Mouse (Mus musculus): Measurements from ENCODE around the gene Col3a1. TPM values are rescaled to one million over a fixed set of nuclear protein-coding genes. Genes with fewer than 3 reads are reported as not detected.

The Col3a1 gene
- polyA plus RNA-seq, 1 experiment from 2014 or later, result 58.8 TPM

- DNase-seq (no peak), ATAC-seq (no peak)
- Histone ChIP-seq H3K4me3 (ENCODE audit: low read depth, low read length) (no peak overlapping the region), H3K27ac (ENCODE audit: low read depth) (no peak overlapping the region), H3K4me1 (ENCODE audit: insufficient read depth) (no peaks in the 10 kb centered on the region), H3K36me3 (replicated peaks; ENCODE audit: insufficient read depth, low read length) (no peaks in the 10 kb centered on the region), H3K27me3 (ENCODE audit: insufficient read depth, low read length) (no peaks in the 10 kb centered on the region), H3K9me3 (ENCODE audit: low read length) (no peaks in the 10 kb centered on the region), H3K4me2 (ENCODE audit: low read depth, low read length) (no peak overlapping the region), H3K9ac (replicated peaks) (no peak overlapping the region)
- TF ChIP-seq CTCF (IDR thresholded peaks at IDR 0.05; ENCODE audit: low read depth), result no peak
- no peak for TF ChIP-seq EP300 (IDR thresholded peaks at IDR 0.05; ENCODE audit: low read depth)
- WGBS (ENCODE audit: insufficient replicate concordance), result 89% methylated on average over 2 of the region's 2 CpGs
These were observed 51.9 kb downstream of the Col3a1 start for GRCm38 (mm10) chr1:45363274-45363673.

- DNase-seq (no peak), ATAC-seq (no peak)
- Histone ChIP-seq H3K9me3 (ENCODE audit: low read length) (no peaks in the 10 kb centered on the region), H3K4me3 (ENCODE audit: low read depth, low read length) (no peak overlapping the region), H3K9ac (replicated peaks) (no peak overlapping the region), H3K4me1 (ENCODE audit: insufficient read depth) (no peaks in the 10 kb centered on the region), H3K27ac (ENCODE audit: low read depth) (no peak overlapping the region), H3K36me3 (replicated peaks; ENCODE audit: insufficient read depth, low read length) (no peaks in the 10 kb centered on the region), H3K27me3 (ENCODE audit: insufficient read depth, low read length) (no peaks in the 10 kb centered on the region), H3K4me2 (ENCODE audit: low read depth, low read length) (no peak overlapping the region)
- WGBS (ENCODE audit: insufficient replicate concordance), result 50% methylated on average over 1 of the region's 1 CpGs
- TF ChIP-seq EP300 (IDR thresholded peaks at IDR 0.05; ENCODE audit: low read depth) (no peak), CTCF (IDR thresholded peaks at IDR 0.05; ENCODE audit: low read depth) (no peak)
These were observed 54.1 kb downstream of the Col3a1 start for GRCm38 (mm10) chr1:45365427-45365826.

GRCm38 (mm10) chr1:45379992-45380690 lies 68.8 kb downstream of the Col3a1 start:
- TF ChIP-seq EP300 (IDR thresholded peaks at IDR 0.05; ENCODE audit: low read depth) (no peak), CTCF (IDR thresholded peaks at IDR 0.05; ENCODE audit: low read depth) (no peak)
- no peak overlapping the region for H3K27ac ChIP-seq (ENCODE audit: low read depth)
- no peaks in the 10 kb centered on the region for H3K9me3 ChIP-seq (ENCODE audit: low read length)
- no peaks in the 10 kb centered on the region for H3K36me3 ChIP-seq (replicated peaks; ENCODE audit: insufficient read depth, low read length)
- DNase-seq (no peak), ATAC-seq (no peak)
- no peaks in the 10 kb centered on the region for H3K4me1 ChIP-seq (ENCODE audit: insufficient read depth)
- 71% methylated on average over 7 of the region's 7 CpGs for WGBS (ENCODE audit: insufficient replicate concordance)
- no peak overlapping the region for H3K4me2 ChIP-seq (ENCODE audit: low read depth, low read length)
- H3K4me3 ChIP-seq (ENCODE audit: low read depth, low read length), result no peak overlapping the region
- H3K9ac ChIP-seq (replicated peaks), result no peak overlapping the region
- H3K27me3 ChIP-seq (ENCODE audit: insufficient read depth, low read length), result no peaks in the 10 kb centered on the region

- H3K4me2 ChIP-seq (ENCODE audit: low read depth, low read length), result no peak overlapping the region
- ATAC-seq (no peak), DNase-seq (no peak)
- H3K4me3 ChIP-seq (ENCODE audit: low read depth, low read length), result no peak overlapping the region
- 75% methylated on average over 2 of the region's 2 CpGs for WGBS (ENCODE audit: insufficient replicate concordance)
- H3K9me3 ChIP-seq (ENCODE audit: low read length), result no peaks in the 10 kb centered on the region
- no peak overlapping the region for H3K9ac ChIP-seq (replicated peaks)
- no peak overlapping the region for H3K27ac ChIP-seq (ENCODE audit: low read depth)
- no peaks in the 10 kb centered on the region for H3K4me1 ChIP-seq (ENCODE audit: insufficient read depth)
- no peaks in the 10 kb centered on the region for H3K27me3 ChIP-seq (ENCODE audit: insufficient read depth, low read length)
- no peaks in the 10 kb centered on the region for H3K36me3 ChIP-seq (replicated peaks; ENCODE audit: insufficient read depth, low read length)
- TF ChIP-seq EP300 (IDR thresholded peaks at IDR 0.05; ENCODE audit: low read depth) (no peak), CTCF (IDR thresholded peaks at IDR 0.05; ENCODE audit: low read depth) (no peak)
These were observed 70.5 kb downstream of the Col3a1 start for GRCm38 (mm10) chr1:45381866-45382265.

Small RNA genes lying within 50 kb of the gene (microRNA-seq; reads per million reads assigned to microRNA genes)
- not detected for gene Gm47302

Other genes starting within 250 kb of the Col3a1 start
- gene Col5a2, start 191.7 kb downstream of the Col3a1 start, polyA plus RNA-seq (2015; fragmentation: Nextera tagmentation; extraction: Ambion mirVana), result 4.6 and 5.2 TPM in 2 replicates

Data from liver, postnatal 0 days (tissue).